Mouse (Mus musculus) ES-Bruce4 (cell line): Measurements from ENCODE around the gene Map3k7. TPM values are rescaled to one million over a fixed set of nuclear protein-coding genes. Genes with fewer than 3 reads are reported as not detected.

Experiments used
- H3K27ac ChIP-seq: 2 replicates; pipeline ENCODE4 v1.5.1; 2012; ENCODE audit warnings: low read length, inconsistent platforms; ENCODE audit not compliant: insufficient read depth
- H3K27me3 ChIP-seq: 2 replicates; pipeline ENCODE4 v1.6.1; 2012; ENCODE audit warnings: mild to moderate bottlenecking, low read length, inconsistent platforms; ENCODE audit not compliant: control insufficient read depth, poor library complexity, insufficient read depth, severe bottlenecking
- H3K36me3 ChIP-seq: 2 replicates; pipeline ENCODE4 v1.6.1; 2012; ENCODE audit warnings: inconsistent platforms, mild to moderate bottlenecking, low read length, moderate library complexity; ENCODE audit not compliant: control insufficient read depth, poor library complexity, insufficient read depth, severe bottlenecking
- H3K4me1 ChIP-seq: one replicate; pipeline ENCODE4 v1.8.1; 2011; ENCODE audit warnings: low read length; ENCODE audit not compliant: control insufficient read depth, insufficient read depth
- H3K4me3 ChIP-seq: 2 replicates; pipeline ENCODE4 v1.5.1; 2011; ENCODE audit warnings: low read depth, mild to moderate bottlenecking, low read length
- H3K9ac ChIP-seq: 2 replicates; pipeline ENCODE4 v1.6.1; 2012; ENCODE audit warnings: low read depth, mild to moderate bottlenecking, inconsistent platforms; ENCODE audit not compliant: poor library complexity, severe bottlenecking
- H3K9me3 ChIP-seq: replicated peaks from 2 replicates; pipeline ENCODE4 v1.6.1; 2012; ENCODE audit warnings: mild to moderate bottlenecking, low read length, inconsistent platforms; ENCODE audit not compliant: control insufficient read depth, poor library complexity, insufficient read depth, severe bottlenecking
- CTCF ChIP-seq: IDR thresholded peaks from one replicate; pipeline ENCODE4 v1.8.1; 2011; ENCODE audit warnings: low read depth, low read length
- EP300 ChIP-seq: IDR thresholded peaks from 2 replicates; pipeline ENCODE4 v1.6.1; 2011; ENCODE audit warnings: low read depth, low read length; ENCODE audit not compliant: insufficient read depth
- POLR2A ChIP-seq: IDR thresholded peaks from one replicate; pipeline ENCODE4 v1.8.1; 2011; ENCODE audit warnings: low read length; ENCODE audit not compliant: insufficient read depth
- polyA plus RNA-seq: library from polyadenylated mRNA; stranded (reverse); fragments of >200 nt; gene quantifications from 2 replicates; pipeline ENCODE4 v1.2.4, GENCODE M21; 2011; ENCODE audit warnings: low read depth; ENCODE audit not compliant: missing spikeins, insufficient read depth, insufficient read length

Gene Map3k7
- polyA plus RNA-seq, 1 experiment: 67.9 TPM

- no peak for TF ChIP-seq POLR2A
- TF ChIP-seq EP300: peak; percentile 88
- H3K9ac ChIP-seq: no peak overlapping the region
- no peak overlapping the region for H3K4me3 ChIP-seq
- no peaks in the 10 kb centered on the region for H3K27me3 ChIP-seq
- peaks cover 13% of the 10 kb centered on the region for H3K36me3 ChIP-seq
- peaks cover 6% of the 10 kb centered on the region for H3K4me1 ChIP-seq
- no peaks in the 10 kb centered on the region for H3K9me3 ChIP-seq
- H3K27ac ChIP-seq: 0 out of 2 replicates have a peak overlapping the region, but pooled peaks have one; percentile 36
Observed at GRCm38 (mm10) chr4:31975260-31975950, 11.5 kb downstream of the Map3k7 start.

- Histone ChIP-seq H3K27ac (no peak overlapping the region), H3K4me3 (no peak overlapping the region), H3K9ac (no peak overlapping the region), H3K36me3 (peaks cover 24% of the 10 kb centered on the region), H3K27me3 (no peaks in the 10 kb centered on the region), H3K9me3 (no peaks in the 10 kb centered on the region), H3K4me1 (no peaks in the 10 kb centered on the region)
- TF ChIP-seq CTCF: no peak
Observed at GRCm38 (mm10) chr4:31981863-31982262, 18.0 kb downstream of the Map3k7 start.

GRCm38 (mm10) chr4:31993386-31993785 is 29.5 kb downstream of the Map3k7 start:
- Histone ChIP-seq H3K36me3 (peaks cover 23% of the 10 kb centered on the region), H3K9me3 (no peaks in the 10 kb centered on the region), H3K4me3 (no peak overlapping the region), H3K27me3 (no peaks in the 10 kb centered on the region), H3K27ac (no peak overlapping the region), H3K9ac (no peak overlapping the region), H3K4me1 (no peaks in the 10 kb centered on the region)
- TF ChIP-seq POLR2A: no peak
- no peak for TF ChIP-seq CTCF
- TF ChIP-seq EP300: no peak

- Histone ChIP-seq H3K4me1 (no peaks in the 10 kb centered on the region), H3K27ac (no peak overlapping the region), H3K36me3 (peaks cover 23% of the 10 kb centered on the region), H3K9ac (no peak overlapping the region), H3K27me3 (no peaks in the 10 kb centered on the region), H3K4me3 (no peak overlapping the region), H3K9me3 (no peaks in the 10 kb centered on the region)
- TF ChIP-seq EP300 (no peak), POLR2A (no peak), CTCF (no peak)
Observed at GRCm38 (mm10) chr4:31993865-31994264, 30.0 kb downstream of the Map3k7 start.

DNA sequence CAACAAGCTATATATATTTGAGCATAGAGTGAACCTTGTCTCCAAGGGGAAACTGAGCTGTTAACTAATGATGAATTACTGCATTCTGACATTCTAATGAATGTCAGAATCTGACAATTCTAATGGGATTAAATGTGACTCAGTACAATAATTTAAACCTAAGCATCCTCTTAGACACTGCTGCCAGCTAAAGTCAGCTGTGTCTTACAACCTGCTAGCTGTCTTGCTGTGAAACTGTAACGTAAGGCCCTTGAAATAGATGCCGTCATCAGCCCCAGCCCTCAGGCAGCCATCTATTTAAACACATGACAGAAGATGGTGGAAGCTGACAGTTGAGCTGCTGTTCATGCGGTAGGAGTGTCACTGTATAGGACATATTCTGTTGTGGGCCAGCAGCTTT is 37.6 kb downstream of the Map3k7 start:
- TF ChIP-seq POLR2A (no peak), CTCF (no peak), EP300 (no peak)
- H3K9ac ChIP-seq: no peak overlapping the region
- peaks cover 5% of the 10 kb centered on the region for H3K36me3 ChIP-seq

DNA sequence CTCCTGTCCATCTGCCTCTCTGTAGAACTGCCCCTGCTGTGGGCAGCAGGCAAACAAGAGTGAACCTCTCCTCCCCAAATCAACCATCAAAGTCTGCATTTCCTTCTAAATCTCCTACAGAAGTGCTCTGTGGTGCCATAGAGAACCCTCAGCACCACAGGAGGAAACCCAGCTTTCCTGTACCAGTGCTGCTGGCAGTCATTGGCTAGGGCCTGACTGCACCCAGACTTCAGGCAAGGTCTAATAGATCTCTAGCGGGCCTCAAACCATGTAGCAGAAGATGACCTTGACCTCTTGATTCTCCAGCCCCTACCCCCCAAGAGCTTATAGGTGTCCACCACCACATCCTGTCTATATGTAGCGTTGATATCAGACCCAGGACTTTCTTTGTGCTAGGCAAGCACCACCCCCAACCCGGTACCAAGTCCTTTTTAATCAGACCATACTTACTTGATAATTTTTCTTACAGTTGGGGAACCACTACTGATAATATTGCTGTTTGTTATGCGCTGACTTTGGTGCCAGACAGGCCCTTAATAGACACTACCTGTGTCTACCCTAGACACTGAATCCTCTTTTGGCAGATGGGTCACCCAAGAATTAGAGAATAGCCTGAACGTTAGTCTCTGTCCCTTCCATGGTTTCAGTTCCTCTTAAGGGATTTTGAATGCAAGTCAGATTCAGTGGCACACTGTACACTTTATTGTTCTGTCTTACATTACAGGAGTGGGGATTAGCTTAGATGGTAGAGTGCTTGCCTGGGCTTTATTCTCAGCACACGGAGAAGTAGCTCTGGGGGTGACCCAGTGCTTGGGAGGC is 41.1 kb downstream of the Map3k7 start:
- Histone ChIP-seq H3K4me1 (no peaks in the 10 kb centered on the region), H3K27ac (no peak overlapping the region), H3K36me3 (peaks cover 3% of the 10 kb centered on the region), H3K27me3 (no peaks in the 10 kb centered on the region), H3K9me3 (no peaks in the 10 kb centered on the region), H3K9ac (no peak overlapping the region), H3K4me3 (no peak overlapping the region)
- no peak for TF ChIP-seq EP300
- TF ChIP-seq CTCF: no peak
- TF ChIP-seq POLR2A: no peak

More for the DNA sequence above, 37.6 kb downstream of the Map3k7 start:
- no peaks in the 10 kb centered on the region for H3K4me1 ChIP-seq
- no peaks in the 10 kb centered on the region for H3K27me3 ChIP-seq
- no peaks in the 10 kb centered on the region for H3K9me3 ChIP-seq
- no peak overlapping the region for H3K27ac ChIP-seq
- H3K4me3 ChIP-seq: no peak overlapping the region
